Mouse (Mus musculus) CH12.LX (cell line): Measurements from ENCODE around the gene Kcnk2. TPM values are rescaled to one million over a fixed set of nuclear protein-coding genes. Genes with fewer than 3 reads are reported as not detected.

ENCODE experiments used
- DNase-seq: peaks from one replicate; pipeline ENCODE4 v3.0.0-alpha.2; 2013; ENCODE audit errors: extremely low read depth
- H3K27ac ChIP-seq: 2 replicates; pipeline ENCODE4 v1.5.1; 2012; ENCODE audit warnings: low read depth, mild to moderate bottlenecking, control low read depth, moderate library complexity; ENCODE audit not compliant: insufficient read depth
- H3K27me3 ChIP-seq: replicated peaks from 2 replicates; pipeline ENCODE3; 2012; ENCODE audit warnings: inconsistent platforms
- H3K36me3 ChIP-seq, 2 experiments: replicated peaks in 1 of 2; 2 replicates each; pipeline versions ENCODE3 to v1.6.1; 2012; ENCODE audit warnings: inconsistent platforms in 1 of 2, low read length in 1 of 2, mild to moderate bottlenecking in 1 of 2, mixed read lengths in 1 of 2, moderate library complexity in 1 of 2; ENCODE audit not compliant: control insufficient read depth in 1 of 2, insufficient read depth in 1 of 2
- H3K4me1 ChIP-seq, 2 experiments: 2 replicates each; pipeline ENCODE4 v1.6.1; 2012; ENCODE audit warnings: inconsistent platforms in 1 of 2, moderate library complexity in 1 of 2; ENCODE audit not compliant: insufficient read depth in 2 of 2, control insufficient read depth in 1 of 2
- H3K4me2 ChIP-seq: 2 replicates; pipeline ENCODE4 v1.6.1; 2012; ENCODE audit warnings: low read depth, mild to moderate bottlenecking, control low read depth; ENCODE audit not compliant: poor library complexity, insufficient read depth, severe bottlenecking
- H3K4me3 ChIP-seq, 3 experiments: fragments of 150-350 bp in 1 of 3; sonication (generic) in 1 of 3; replicated peaks in 1 of 3; 2 replicates each; pipeline versions ENCODE3 to v1.5.1; 2011 to 2012; ENCODE audit warnings: low read depth in 2 of 3, low read length in 2 of 3, mild to moderate bottlenecking in 2 of 3, moderate library complexity in 2 of 3, control low read depth in 1 of 3, improper control_type of control experiment in 1 of 3, inconsistent platforms in 1 of 3, mixed read lengths in 1 of 3; ENCODE audit not compliant: poor library complexity in 1 of 3
- H3K79me2 ChIP-seq: replicated peaks from 2 replicates; pipeline ENCODE4 v1.6.1; 2012; ENCODE audit warnings: mild to moderate bottlenecking, moderate library complexity; ENCODE audit not compliant: control insufficient read depth, poor library complexity, insufficient read depth, severe bottlenecking; ENCODE audit errors: extremely low read depth
- H3K9ac ChIP-seq: 2 replicates; pipeline ENCODE4 v1.6.1; 2012; ENCODE audit warnings: low read depth, mild to moderate bottlenecking, control low read depth, moderate library complexity; ENCODE audit not compliant: insufficient read depth
- H3K9me3 ChIP-seq: replicated peaks from 2 replicates; pipeline ENCODE3; 2012; ENCODE audit warnings: low read length, inconsistent platforms, mixed read lengths
- BHLHE40 ChIP-seq: IDR thresholded peaks from 2 replicates; pipeline ENCODE4 v1.6.1; 2011; ENCODE audit warnings: mild to moderate bottlenecking, low read depth, low read length, improper control_type of control experiment
- CHD2 ChIP-seq: IDR thresholded peaks from 2 replicates; pipeline ENCODE4 v1.6.1; 2011; ENCODE audit warnings: low read length, improper control_type of control experiment
- ELF1 ChIP-seq: IDR thresholded peaks from 2 replicates; pipeline ENCODE4 v1.6.1; 2014; ENCODE audit warnings: low read depth, mild to moderate bottlenecking, inconsistent platforms, low read length, improper control_type of control experiment
- EP300 ChIP-seq: IDR thresholded peaks from 2 replicates; pipeline ENCODE4 v1.6.1; 2011; ENCODE audit warnings: low read length, improper control_type of control experiment
- GABPA ChIP-seq: IDR thresholded peaks from 2 replicates; pipeline ENCODE4 v1.6.1; 2012; ENCODE audit warnings: low read depth, low read length, improper control_type of control experiment, inconsistent platforms; ENCODE audit not compliant: insufficient replicate concordance
- HCFC1 ChIP-seq: IDR thresholded peaks from 2 replicates; pipeline ENCODE4 v1.6.1; 2012; ENCODE audit warnings: low read depth, mild to moderate bottlenecking, inconsistent platforms, low read length, improper control_type of control experiment
- IRF4 ChIP-seq: IDR thresholded peaks from 2 replicates; pipeline ENCODE4 v1.6.1; 2014; ENCODE audit warnings: low read depth, mild to moderate bottlenecking, inconsistent platforms, low read length, improper control_type of control experiment
- JUND ChIP-seq: conservative IDR thresholded peaks from 2 replicates; pipeline ENCODE4 v1.6.1; 2011; ENCODE audit warnings: low read depth, low read length, improper control_type of control experiment
- MAX ChIP-seq: IDR thresholded peaks from 2 replicates; pipeline ENCODE4 v1.6.1; 2011; ENCODE audit warnings: low read length, improper control_type of control experiment
- MAZ ChIP-seq: IDR thresholded peaks from 2 replicates; pipeline ENCODE4 v1.6.1; 2012; ENCODE audit warnings: low read depth, mild to moderate bottlenecking, inconsistent platforms, low read length, improper control_type of control experiment, moderate library complexity
- MXI1 ChIP-seq: IDR thresholded peaks from 2 replicates; pipeline ENCODE4 v1.6.1; 2011; ENCODE audit warnings: mild to moderate bottlenecking, low read depth, low read length, improper control_type of control experiment
- MYC ChIP-seq: IDR thresholded peaks from 2 replicates; pipeline ENCODE4 v1.6.1; 2011; ENCODE audit warnings: low read depth, mild to moderate bottlenecking, improper control_type of control experiment, low read length
- PAX5 ChIP-seq: IDR thresholded peaks from 2 replicates; pipeline ENCODE4 v1.6.1; 2012; ENCODE audit warnings: low read length, inconsistent platforms, mixed read lengths
- RCOR1 ChIP-seq: conservative IDR thresholded peaks from 2 replicates; pipeline ENCODE4 v1.6.1; 2012; ENCODE audit warnings: low read depth, mild to moderate bottlenecking, inconsistent platforms, low read length, improper control_type of control experiment
- SIN3A ChIP-seq: IDR thresholded peaks from 2 replicates; pipeline ENCODE4 v1.6.1; 2012; ENCODE audit warnings: low read length, improper control_type of control experiment, inconsistent platforms
- TBP ChIP-seq: conservative IDR thresholded peaks from 2 replicates; pipeline ENCODE4 v1.6.1; 2011; ENCODE audit warnings: low read depth, low read length, improper control_type of control experiment
- ZC3H11A ChIP-seq: IDR thresholded peaks from 2 replicates; pipeline ENCODE4 v1.6.1; 2012; ENCODE audit warnings: low read depth, mild to moderate bottlenecking, inconsistent platforms, low read length, improper control_type of control experiment
- ZMIZ1 ChIP-seq: IDR thresholded peaks from 2 replicates; pipeline ENCODE4 v1.6.1; 2012; ENCODE audit warnings: low read depth, mild to moderate bottlenecking, inconsistent platforms, low read length, improper control_type of control experiment
- ZNF384 ChIP-seq: IDR thresholded peaks from 2 replicates; pipeline ENCODE4 v1.6.1; 2012; ENCODE audit warnings: low read depth, low read length, improper control_type of control experiment, inconsistent platforms
- dilution Hi-C: fragments of 300-500 bp; cut with MboI; formaldehyde crosslinking; loops from 2 replicates; pipeline ENCODE4 v1.14.3; 2020; ENCODE audit warnings: low sequenced_read_pairs; ENCODE audit not compliant: extremely low pct_unique_long_range_greater_than_20kb, extremely low pct_ligation_motif_present
- in situ Hi-C: fragments of 300-500 bp; cut with MboI; formaldehyde crosslinking; loops from 3 replicates; pipeline ENCODE4 v1.14.3; 2019; ENCODE audit warnings: low sequenced_read_pairs, low pct_ligation_motif_present, low pct_unique_long_range_greater_than_20kb, mixed read lengths
- polyA plus RNA-seq: library from polyadenylated mRNA; unstranded; fragments of >175 nt; gene quantifications from 2 replicates; pipeline ENCODE4 v1.2.1, GENCODE M21; 2012; ENCODE audit warnings: low read depth; ENCODE audit not compliant: insufficient read length
- total RNA-seq, 2 experiments: library from RNA; depleted of rRNA; stranded (reverse); fragments of 300-350 nt in 1 of 2; fragments of >200 nt in 1 of 2; gene quantifications; 2 replicates each; pipeline ENCODE4 v1.2.3; 2012 to 2014

Gene Kcnk2
- total and polyA plus RNA-seq, 3 experiments, result 0.19 TPM; not detected in 2

- H3K9ac ChIP-seq, result no peak overlapping the region
- no peak for DNase-seq
- peaks cover 0 to 16% of the 10 kb centered on the region in 2 experiments; a peak in 2 of 4 replicates for H3K4me1 ChIP-seq
- H3K27ac ChIP-seq, result no peak overlapping the region
- no peaks in the 10 kb centered on the region for H3K9me3 ChIP-seq
- TF ChIP-seq ELF1 (no peak), BHLHE40 (no peak), SIN3A (no peak), JUND (no peak), CHD2 (no peak), ZMIZ1 (no peak), MAZ (no peak), MXI1 (no peak), MAX (no peak), TBP (no peak), HCFC1 (no peak), GABPA (no peak), IRF4 (no peak), MYC (no peak), EP300 (no peak), RCOR1 (no peak), PAX5 (no peak), ZNF384 (no peak), ZC3H11A (no peak)
- no peak overlapping the region for H3K4me3 ChIP-seq
- no peaks in the 10 kb centered on the region for H3K79me2 ChIP-seq
- H3K27me3 ChIP-seq, result no peaks in the 10 kb centered on the region
- no peaks in the 10 kb centered on the region for H3K36me3 ChIP-seq
- H3K4me2 ChIP-seq, result no peak overlapping the region
- in situ Hi-C loops, result no loop called here
- dilution Hi-C loops, result no loop called here
Measured at GRCm38 (mm10) chr1:189314495-189314894, 87.6 kb downstream of the Kcnk2 start.

- dilution Hi-C loops, result no loop called here
- DNase-seq, result no peak
- H3K79me2 ChIP-seq, result no peaks in the 10 kb centered on the region
- no peak overlapping the region for H3K4me3 ChIP-seq
- peaks cover 0 to 16% of the 10 kb centered on the region in 2 experiments; a peak in 2 of 4 replicates for H3K4me1 ChIP-seq
- H3K9me3 ChIP-seq, result no peaks in the 10 kb centered on the region
- H3K9ac ChIP-seq, result no peak overlapping the region
- no peak for TF ChIP-seq IRF4
- TF ChIP-seq, all 38 proteins: peak for 0
- no peak overlapping the region for H3K27ac ChIP-seq
- in situ Hi-C loops, result no loop called here
- H3K36me3 ChIP-seq, result no peaks in the 10 kb centered on the region
- H3K4me2 ChIP-seq, result no peak overlapping the region
- H3K27me3 ChIP-seq, result no peaks in the 10 kb centered on the region
Measured at GRCm38 (mm10) chr1:189313750-189314149, 88.3 kb downstream of the Kcnk2 start.
